In genomic region chr11:100516291-100516690, GRCm38 (mm10) we compare ENCODE assay signal across 16 mouse cellular contexts. TPM values are rescaled to one million over a fixed set of nuclear protein-coding genes. Genes with fewer than 3 reads are reported as not detected.
DNase-seq lines count a peak whose midpoint lies in the region; ATAC-seq and TF ChIP-seq lines count a peak whose summit lies in the region.
"Had no signal": no experiment of that assay in that cellular context is flagged by ENCODE, and none has a peak within 500 bp of the region (broad histone marks: within the 10 kb centered on the region; RNA-seq: fewer than 3 reads in every experiment).

No protein-coding gene starts in this region.

- H3K9me3 ChIP-seq in kidney, embryonic 14.5 days (ENCODE audit: control insufficient read depth, low read length): no peaks in the 10 kb centered on the region
- no peaks in the 10 kb centered on the region for H3K9me3 ChIP-seq in forebrain, embryonic 14.5 days (replicated peaks; ENCODE audit: control insufficient read depth, low read length)
- H3K9me3 ChIP-seq: hindbrain, embryonic 15.5 days had no signal

- H3K27me3 ChIP-seq in kidney, embryonic 14.5 days (ENCODE audit: control insufficient read depth, insufficient read depth, low read length): no peaks in the 10 kb centered on the region
- no peaks in the 10 kb centered on the region for H3K27me3 ChIP-seq in forebrain, embryonic 14.5 days (replicated peaks; ENCODE audit: control insufficient read depth, insufficient read depth, low read length)
- H3K27me3 ChIP-seq: CH12.LX; hindbrain, embryonic 15.5 days had no signal

- peak; percentile 26 for DNase-seq in cerebellum, adult 11-12 months
- DNase-seq in cerebellum, adult 9-10 months: no peak
- DNase-seq in kidney, postnatal 14 days: peak; percentile 70
- peak; percentile 89 for DNase-seq in MN1 (ENCODE audit: low spot score)
- DNase-seq in brain, embryonic 14.5 days (ENCODE audit: low read depth): peak; percentile 27
- no peak for DNase-seq in spleen, adult 12 weeks (ENCODE audit: low spot score)
- no peak for DNase-seq in forebrain, embryonic 14.5 days (ENCODE audit: low spot score)
- DNase-seq: cerebellum, postnatal 25 days; heart, adult 18-20 months; kidney, adult 11 months; right cerebral cortex, postnatal 25 days had no signal

- H3K27ac ChIP-seq in kidney, embryonic 14.5 days (ENCODE audit: low read depth, low read length): no peak overlapping the region
- H3K27ac ChIP-seq in forebrain, embryonic 14.5 days (ENCODE audit: low read depth, low read length): no peak overlapping the region
- H3K27ac ChIP-seq: hindbrain, embryonic 15.5 days; liver, embryonic 14.5 days had no signal

- H3K9ac ChIP-seq in kidney, embryonic 14.5 days (ENCODE audit: low read depth, low read length): no peak overlapping the region
- no peak overlapping the region for H3K9ac ChIP-seq in forebrain, embryonic 14.5 days (ENCODE audit: low read length)
- H3K9ac ChIP-seq: hindbrain, embryonic 15.5 days; liver, embryonic 14.5 days had no signal

- no peak overlapping the region for H3K4me3 ChIP-seq in kidney, embryonic 14.5 days (ENCODE audit: low read length)
- no peak overlapping the region for H3K4me3 ChIP-seq in forebrain, embryonic 14.5 days (ENCODE audit: low read depth, low read length)
- H3K4me3 ChIP-seq: hindbrain, embryonic 15.5 days had no signal

- H3K4me2 ChIP-seq in kidney, embryonic 14.5 days (replicated peaks; ENCODE audit: low read depth, low read length): no peak overlapping the region
- H3K4me2 ChIP-seq in forebrain, embryonic 14.5 days (ENCODE audit: low read length): no peak overlapping the region
- H3K4me2 ChIP-seq: hindbrain, embryonic 15.5 days had no signal

- no peak for TF ChIP-seq CTCF in brain, embryonic 14.5 days (IDR thresholded peaks at IDR 0.05; ENCODE audit: borderline replicate concordance, extremely low read depth, insufficient read depth, insufficient read length)

- H3K4me1 ChIP-seq in kidney, embryonic 14.5 days (ENCODE audit: control insufficient read depth, insufficient read depth, low read length): peaks cover 13% of the 10 kb centered on the region; the same call in 1 of the 2 replicates
- H3K4me1 ChIP-seq in forebrain, embryonic 14.5 days (ENCODE audit: control insufficient read depth, insufficient read depth, low read length): no peaks in the 10 kb centered on the region; the same call in 1 of the 2 replicates

- peaks cover 94% of the 10 kb centered on the region for H3K36me3 ChIP-seq in kidney, embryonic 14.5 days (ENCODE audit: control insufficient read depth, insufficient read depth, low read length)
- peaks cover 97% of the 10 kb centered on the region for H3K36me3 ChIP-seq in forebrain, embryonic 14.5 days (ENCODE audit: control insufficient read depth, insufficient read depth, low read length)

- no peak for TF ChIP-seq POLR2A in brain, embryonic 14.5 days (IDR thresholded peaks at IDR 0.05; ENCODE audit: borderline replicate concordance, extremely low read depth, insufficient read depth, insufficient read length, poor library complexity, severe bottlenecking)

- ATAC-seq in kidney, embryonic 14.5 days (ENCODE audit: low FRiP score, low TSS enrichment): no peak
- ATAC-seq in forebrain, embryonic 14.5 days: no peak
- ATAC-seq: activated CD4-positive, CD25-positive, alpha-beta regulatory T cell, adult 4 months had no signal

- WGBS in kidney, embryonic 14.5 days: 64% methylated on average over 9 of the region's 9 CpGs
- 77% methylated on average over 9 of the region's 9 CpGs for WGBS in forebrain, embryonic 14.5 days

RNA-seq across cellular contexts. Expression of gene Acly, which starts 11.5 kb away (rescaled TPM):
- polyA plus RNA-seq in kidney, embryonic 14.5 days (2014; fragmentation: Nextera tagmentation; extraction: Ambion mirVana): 70.1 and 158 TPM in 2 replicates
- polyA plus RNA-seq in brain, embryonic 14.5 days (2012; rRNA removed): 189 and 209 TPM in 2 replicates
- polyA plus RNA-seq in forebrain, embryonic 14.5 days (2014; fragmentation: Nextera tagmentation; extraction: Ambion mirVana): 198 and 208 TPM in 2 replicates

RNA-seq across cellular contexts. Expression of gene Ttc25, which starts 29.1 kb away (rescaled TPM):
- polyA plus RNA-seq in kidney, embryonic 14.5 days (2014; fragmentation: Nextera tagmentation; extraction: Ambion mirVana): 0.58 and 0.77 TPM in 2 replicates
- polyA plus RNA-seq in brain, embryonic 14.5 days (2012; rRNA removed): 0.90 and 2.8 TPM in 2 replicates
- polyA plus RNA-seq in forebrain, embryonic 14.5 days (2014; fragmentation: Nextera tagmentation; extraction: Ambion mirVana): 1.7 and 2.5 TPM in 2 replicates

RNA-seq across cellular contexts. Expression of gene Klhl11, which starts 43.8 kb away (rescaled TPM):
- polyA plus RNA-seq in kidney, embryonic 14.5 days (2014; fragmentation: Nextera tagmentation; extraction: Ambion mirVana): 8.5 and 12.3 TPM in 2 replicates
- polyA plus RNA-seq in brain, embryonic 14.5 days (2012; rRNA removed): 5.4 and 10.7 TPM in 2 replicates
- polyA plus RNA-seq in forebrain, embryonic 14.5 days (2014; fragmentation: Nextera tagmentation; extraction: Ambion mirVana): 15.2 and 19.8 TPM in 2 replicates

RNA-seq across cellular contexts. Expression of gene Cnp, which starts 58.4 kb away (rescaled TPM):
- 17.0 and 25.0 TPM in 2 replicates for polyA plus RNA-seq in kidney, embryonic 14.5 days (2014; fragmentation: Nextera tagmentation; extraction: Ambion mirVana)
- polyA plus RNA-seq in brain, embryonic 14.5 days (2012; rRNA removed): 18.1 and 22.4 TPM in 2 replicates
- 22.0 and 25.6 TPM in 2 replicates for polyA plus RNA-seq in forebrain, embryonic 14.5 days (2014; fragmentation: Nextera tagmentation; extraction: Ambion mirVana)

Comparison
In these comparisons a context has a peak if more than half of its experiments do, and no peak if none do; other contexts are left out.
1. DNase-seq: peak in cerebellum, adult 11-12 months (single experiment), kidney, postnatal 14 days (single experiment), MN1 (single experiment) and brain, embryonic 14.5 days (single experiment); none in cerebellum, adult 9-10 months (single experiment), spleen, adult 12 weeks (single experiment) and forebrain, embryonic 14.5 days (single experiment).